Comparison of ENCODE assay signal across 10 mouse cellular contexts in the genomic region with DNA sequence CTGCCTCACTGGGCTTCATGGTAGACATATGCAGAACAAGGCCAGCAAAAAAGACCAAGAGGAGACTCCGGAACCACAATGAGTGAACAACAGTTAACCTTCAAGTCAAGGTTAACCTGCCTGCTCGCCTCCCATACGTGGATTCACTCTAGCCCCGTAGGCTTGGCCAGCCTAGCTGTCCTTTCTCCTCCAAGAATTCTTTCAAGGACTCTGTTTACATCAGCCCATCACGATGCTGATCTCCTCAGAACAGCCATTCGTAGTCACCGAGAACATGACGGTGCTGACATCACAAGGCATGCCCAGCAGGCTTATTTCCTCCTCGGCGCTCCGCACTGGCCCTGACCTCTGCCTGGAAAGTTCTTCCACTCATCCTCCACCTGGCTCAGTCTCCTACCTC. TPM values are rescaled to one million over a fixed set of nuclear protein-coding genes. Genes with fewer than 3 reads are reported as not detected.
DNase-seq lines count a peak whose midpoint lies in the region; ATAC-seq and TF ChIP-seq lines count a peak whose summit lies in the region.
"Had no signal": no experiment of that assay in that cellular context is flagged by ENCODE, and none has a peak within 500 bp of the region (broad histone marks: within the 10 kb centered on the region; RNA-seq: fewer than 3 reads in every experiment).

No protein-coding gene starts in this region.

- TF ChIP-seq CTCF in lung, postnatal 0 days (IDR thresholded peaks at IDR 0.05): no peak

- no peak overlapping the region for H3K4me2 ChIP-seq in hindbrain, embryonic 12.5 days (replicated peaks)
- H3K4me2 ChIP-seq in lung, postnatal 0 days (replicated peaks; ENCODE audit: low read depth, low read length): no peak overlapping the region

- H3K9me3 ChIP-seq in hindbrain, embryonic 12.5 days (replicated peaks): no peaks in the 10 kb centered on the region
- no peaks in the 10 kb centered on the region for H3K9me3 ChIP-seq in hindbrain, embryonic 10.5 days
- no peaks in the 10 kb centered on the region for H3K9me3 ChIP-seq in lung, postnatal 0 days (ENCODE audit: low read length)

- no peak for TF ChIP-seq EP300 in lung, postnatal 0 days (IDR thresholded peaks at IDR 0.05)

- H3K36me3 ChIP-seq in hindbrain, embryonic 12.5 days: no peaks in the 10 kb centered on the region
- no peaks in the 10 kb centered on the region for H3K36me3 ChIP-seq in hindbrain, embryonic 10.5 days
- no peaks in the 10 kb centered on the region for H3K36me3 ChIP-seq in lung, postnatal 0 days (ENCODE audit: insufficient read depth, low read length)

- 85% methylated on average over 11 of the region's 11 CpGs for WGBS in hindbrain, embryonic 12.5 days
- WGBS in hindbrain, embryonic 10.5 days: 88% methylated on average over 11 of the region's 11 CpGs
- WGBS in lung, postnatal 0 days: 76% methylated on average over 11 of the region's 11 CpGs

- H3K4me3 ChIP-seq in hindbrain, embryonic 12.5 days: no peak overlapping the region
- H3K4me3 ChIP-seq in hindbrain, embryonic 10.5 days: no peak overlapping the region
- no peak overlapping the region for H3K4me3 ChIP-seq in lung, postnatal 0 days (ENCODE audit: low read depth, low read length)

- intact Hi-C loops in gastrocnemius, postnatal 14 days (cut with DNase I; ENCODE audit: low total_unique reads): no loop called here

- no peak overlapping the region for H3K9ac ChIP-seq in hindbrain, embryonic 12.5 days
- no peak overlapping the region for H3K9ac ChIP-seq in lung, postnatal 0 days (replicated peaks; ENCODE audit: low read depth)

- no peak for ATAC-seq in hindbrain, embryonic 12.5 days (ENCODE audit: low FRiP score)
- no peak for ATAC-seq in lung, postnatal 0 days

- H3K27me3 ChIP-seq in hindbrain, embryonic 12.5 days: peaks cover 16% of the 10 kb centered on the region
- peaks cover 26% of the 10 kb centered on the region for H3K27me3 ChIP-seq in hindbrain, embryonic 10.5 days (ENCODE audit: insufficient read depth, poor library complexity, severe bottlenecking)
- no peaks in the 10 kb centered on the region for H3K27me3 ChIP-seq in lung, postnatal 0 days (replicated peaks; ENCODE audit: insufficient read depth, low read length)

- peak; percentile 70 to 85 for DNase-seq in adrenal gland, adult (ENCODE audit: inconsistent age in 2 of 2, low spot score in 1 of 2)
- no peak for DNase-seq in adrenal gland, adult 18-20 months (ENCODE audit: low spot score in 2 of 2)
- no peak for DNase-seq in hindbrain, embryonic 10.5 days (ENCODE audit: low spot score)
- no peak for DNase-seq in lung, postnatal 0 days (ENCODE audit: low spot score)
- DNase-seq in lung, postnatal 25 days (ENCODE audit: low spot score): no peak
- DNase-seq in gastrocnemius, postnatal 14 days: no peak
- no peak for DNase-seq in cerebellum, adult 9-11 months
- DNase-seq: kidney, postnatal 14 days; liver had no signal

- peaks cover 25% of the 10 kb centered on the region for H3K4me1 ChIP-seq in hindbrain, embryonic 12.5 days
- H3K4me1 ChIP-seq in hindbrain, embryonic 10.5 days (replicated peaks): peaks cover 55% of the 10 kb centered on the region
- peaks cover 5% of the 10 kb centered on the region; the same call in 1 of the 2 replicates for H3K4me1 ChIP-seq in lung, postnatal 0 days (ENCODE audit: insufficient read depth, low read depth, low read length)

- 0 out of 2 replicates have a peak overlapping the region, but pooled peaks have one; percentile 14 for H3K27ac ChIP-seq in hindbrain, embryonic 12.5 days
- no peak overlapping the region for H3K27ac ChIP-seq in hindbrain, embryonic 10.5 days
- peak overlapping the region; percentile 52; the same call in 1 of the 2 replicates for H3K27ac ChIP-seq in lung, postnatal 0 days (ENCODE audit: low read length)

RNA-seq across cellular contexts. Expression of a gene that starts 4.1 kb away (rescaled TPM):
- 10 to 100 TPM; 62.3 to 69.7 TPM for total RNA-seq in adrenal gland, adult 18-20 months (2021)
- polyA plus RNA-seq in hindbrain, embryonic 12.5 days (2016; fragmentation: Nextera tagmentation; extraction: Ambion mirVana): 17.7 and 21.4 TPM in 2 replicates
- 11.8 and 15.0 TPM in 2 replicates for polyA plus RNA-seq in hindbrain, embryonic 10.5 days (2016; fragmentation: Nextera tagmentation; extraction: Ambion mirVana)
- 39.0 and 42.2 TPM in 2 replicates for polyA plus RNA-seq in lung, postnatal 0 days (2015; fragmentation: Nextera tagmentation; extraction: Ambion mirVana)
- 1 to 10 TPM; 1.8 to 2.6 TPM for total RNA-seq in gastrocnemius, postnatal 14 days (2021)

RNA-seq across cellular contexts. Expression of a gene that starts 33.6 kb away (rescaled TPM):
- 100 to 1,000 TPM; 111 to 164 TPM for total RNA-seq in adrenal gland, adult 18-20 months (2021)
- 122 and 128 TPM in 2 replicates for polyA plus RNA-seq in hindbrain, embryonic 12.5 days (2016; fragmentation: Nextera tagmentation; extraction: Ambion mirVana)
- polyA plus RNA-seq in hindbrain, embryonic 10.5 days (2016; fragmentation: Nextera tagmentation; extraction: Ambion mirVana): 168 and 202 TPM in 2 replicates
- 85.7 and 89.7 TPM in 2 replicates for polyA plus RNA-seq in lung, postnatal 0 days (2015; fragmentation: Nextera tagmentation; extraction: Ambion mirVana)
- 10 to 100 TPM; 43.4 to 46.2 TPM for total RNA-seq in gastrocnemius, postnatal 14 days (2021)

Comparison
In these comparisons a context has a peak if more than half of its experiments do, and no peak if none do; other contexts are left out.
1. DNase-seq: peak in adrenal gland, adult (2 of 2); none in adrenal gland, adult 18-20 months (0 of 2), hindbrain, embryonic 10.5 days (single experiment), lung, postnatal 0 days (single experiment), lung, postnatal 25 days (single experiment), gastrocnemius, postnatal 14 days (single experiment) and cerebellum, adult 9-11 months (single experiment).